Mouse (Mus musculus) ES-Bruce4 (cell line): ENCODE data around the gene Rassf1. TPM values are rescaled to one million over a fixed set of nuclear protein-coding genes. Genes with fewer than 3 reads are reported as not detected.

Source experiments
- H3K27ac ChIP-seq: 2 replicates; pipeline ENCODE4 v1.5.1; 2012; ENCODE audit warnings: low read length, inconsistent platforms; ENCODE audit not compliant: insufficient read depth
- H3K27me3 ChIP-seq: 2 replicates; pipeline ENCODE4 v1.6.1; 2012; ENCODE audit warnings: mild to moderate bottlenecking, low read length, inconsistent platforms; ENCODE audit not compliant: control insufficient read depth, poor library complexity, insufficient read depth, severe bottlenecking
- H3K36me3 ChIP-seq: 2 replicates; pipeline ENCODE4 v1.6.1; 2012; ENCODE audit warnings: inconsistent platforms, mild to moderate bottlenecking, low read length, moderate library complexity; ENCODE audit not compliant: control insufficient read depth, poor library complexity, insufficient read depth, severe bottlenecking
- H3K4me1 ChIP-seq: one replicate; pipeline ENCODE4 v1.8.1; 2011; ENCODE audit warnings: low read length; ENCODE audit not compliant: control insufficient read depth, insufficient read depth
- H3K4me3 ChIP-seq: 2 replicates; pipeline ENCODE4 v1.5.1; 2011; ENCODE audit warnings: low read depth, mild to moderate bottlenecking, low read length
- H3K9ac ChIP-seq: 2 replicates; pipeline ENCODE4 v1.6.1; 2012; ENCODE audit warnings: low read depth, mild to moderate bottlenecking, inconsistent platforms; ENCODE audit not compliant: poor library complexity, severe bottlenecking
- H3K9me3 ChIP-seq: replicated peaks from 2 replicates; pipeline ENCODE4 v1.6.1; 2012; ENCODE audit warnings: mild to moderate bottlenecking, low read length, inconsistent platforms; ENCODE audit not compliant: control insufficient read depth, poor library complexity, insufficient read depth, severe bottlenecking
- CTCF ChIP-seq: IDR thresholded peaks from one replicate; pipeline ENCODE4 v1.8.1; 2011; ENCODE audit warnings: low read depth, low read length
- EP300 ChIP-seq: IDR thresholded peaks from 2 replicates; pipeline ENCODE4 v1.6.1; 2011; ENCODE audit warnings: low read depth, low read length; ENCODE audit not compliant: insufficient read depth
- POLR2A ChIP-seq: IDR thresholded peaks from one replicate; pipeline ENCODE4 v1.8.1; 2011; ENCODE audit warnings: low read length; ENCODE audit not compliant: insufficient read depth
- polyA plus RNA-seq: library from polyadenylated mRNA; stranded (reverse); fragments of >200 nt; gene quantifications from 2 replicates; pipeline ENCODE4 v1.2.4, GENCODE M21; 2011; ENCODE audit warnings: low read depth; ENCODE audit not compliant: missing spikeins, insufficient read depth, insufficient read length

Gene Rassf1
- polyA plus RNA-seq, 1 experiment: 24.8 TPM

DNA sequence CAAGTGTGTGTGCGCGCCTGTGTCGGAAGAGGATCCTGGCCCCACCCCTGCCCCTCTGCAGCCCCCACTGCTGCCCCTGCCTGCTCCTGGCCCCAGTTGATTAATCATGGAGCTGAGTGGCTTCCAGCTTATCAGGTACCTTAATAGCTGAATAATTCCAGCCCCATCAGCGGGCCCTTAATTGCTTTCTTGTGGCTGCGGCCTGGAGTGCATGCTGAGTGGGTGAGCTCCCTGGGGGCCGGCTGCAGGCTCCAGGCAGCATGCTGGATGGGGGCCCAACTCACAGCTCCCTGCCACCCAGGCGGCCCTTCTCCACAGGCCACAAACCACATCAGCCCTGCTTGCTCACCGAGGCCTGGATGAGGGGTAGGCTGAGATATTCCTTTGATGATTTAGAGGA, 39.9 kb upstream of the Rassf1 start:
- Histone ChIP-seq H3K4me1 (no peaks in the 10 kb centered on the region), H3K9ac (no peak overlapping the region), H3K4me3 (no peak overlapping the region), H3K27ac (no peak overlapping the region), H3K36me3 (no peaks in the 10 kb centered on the region), H3K9me3 (no peaks in the 10 kb centered on the region), H3K27me3 (no peaks in the 10 kb centered on the region)
- TF ChIP-seq POLR2A (no peak), EP300 (no peak), CTCF (no peak)

DNA sequence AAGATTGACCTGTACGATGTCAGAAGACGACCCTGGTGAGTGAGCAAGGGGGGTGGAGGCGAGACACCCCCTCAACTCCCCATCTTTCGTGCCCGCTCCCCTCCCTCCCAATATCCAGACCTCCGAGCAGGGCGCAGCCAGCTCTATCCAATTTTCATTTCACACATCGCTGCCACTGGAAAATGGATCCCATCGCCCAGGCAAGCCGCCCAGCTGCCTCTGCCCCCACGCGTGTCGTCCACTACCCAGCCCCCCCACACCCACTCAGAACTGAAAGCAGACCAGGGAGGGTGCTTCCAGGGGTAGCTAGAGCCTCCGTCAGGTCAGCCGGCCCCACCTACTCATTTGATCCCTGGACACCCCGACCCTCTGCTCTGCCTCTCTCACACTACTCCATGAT, 39.0 kb upstream of the Rassf1 start:
- Histone ChIP-seq H3K4me1 (no peaks in the 10 kb centered on the region), H3K27ac (no peak overlapping the region), H3K36me3 (no peaks in the 10 kb centered on the region), H3K27me3 (no peaks in the 10 kb centered on the region), H3K9ac (no peak overlapping the region), H3K9me3 (no peaks in the 10 kb centered on the region), H3K4me3 (no peak overlapping the region)
- TF ChIP-seq POLR2A: no peak
- TF ChIP-seq CTCF: no peak
- TF ChIP-seq EP300: no peak

DNA sequence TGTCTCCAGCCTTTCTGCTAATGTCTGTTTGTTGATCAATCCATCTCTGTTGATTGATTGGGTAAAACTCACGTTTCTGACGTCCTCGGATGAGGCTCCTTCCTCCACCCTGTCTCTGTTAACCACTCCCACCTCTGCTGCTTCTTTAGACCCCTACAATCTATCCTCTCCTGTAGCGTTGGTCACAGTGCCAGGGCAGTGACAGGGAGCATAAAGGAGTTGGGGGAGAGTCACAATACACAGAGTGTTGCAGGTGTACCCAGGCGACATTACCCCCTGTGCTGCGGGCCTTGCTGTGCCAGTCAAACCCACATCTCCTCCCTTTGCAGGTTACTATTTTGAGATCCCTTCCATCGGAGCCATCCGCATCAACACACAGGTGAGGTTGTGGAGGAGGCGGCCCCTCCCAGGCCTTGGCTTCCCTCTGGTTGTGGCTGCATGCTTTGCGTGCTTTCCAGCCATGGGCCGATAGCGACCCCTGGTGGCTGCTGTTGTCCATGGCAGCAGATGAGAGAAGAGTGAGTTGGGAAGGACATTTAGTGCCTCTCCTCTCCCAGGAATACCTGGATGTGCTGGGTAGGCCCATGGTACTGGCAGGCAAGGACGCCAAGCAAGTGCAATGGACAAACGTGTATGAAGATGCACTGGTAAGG, 36.9 kb upstream of the Rassf1 start:
- H3K4me3 ChIP-seq: no peak overlapping the region
- no peaks in the 10 kb centered on the region for H3K36me3 ChIP-seq
- no peak overlapping the region for H3K9ac ChIP-seq
- H3K27me3 ChIP-seq: no peaks in the 10 kb centered on the region
- H3K9me3 ChIP-seq: no peaks in the 10 kb centered on the region
- no peak overlapping the region for H3K27ac ChIP-seq
- no peaks in the 10 kb centered on the region for H3K4me1 ChIP-seq
- TF ChIP-seq CTCF (peak; percentile 100), EP300 (0 out of 2 replicates have a peak, but pooled peaks have one; percentile 52), POLR2A (no peak)

DNA sequence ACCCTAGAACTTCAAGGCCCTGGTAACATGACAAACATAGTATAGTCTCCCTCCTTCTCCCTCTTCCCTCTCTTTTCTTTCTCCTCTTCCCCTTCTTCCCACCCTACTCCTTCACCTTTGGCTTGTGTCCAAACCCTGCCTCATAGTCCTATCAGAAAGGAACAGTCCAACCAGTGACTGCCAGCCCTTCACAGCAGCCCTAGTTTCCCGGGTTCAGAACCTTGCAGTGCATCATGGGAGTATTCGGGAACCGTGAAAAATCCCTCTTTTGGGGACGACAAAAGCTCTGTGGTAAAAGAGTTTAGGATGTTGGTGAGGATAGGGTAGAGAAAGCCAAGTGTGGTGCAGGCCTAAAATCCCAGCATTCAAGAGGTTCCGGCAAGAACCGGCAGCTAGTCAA, 31.0 kb upstream of the Rassf1 start:
- H3K27me3 ChIP-seq: no peaks in the 10 kb centered on the region
- no peak overlapping the region for H3K4me3 ChIP-seq
- H3K9me3 ChIP-seq: no peaks in the 10 kb centered on the region
- H3K27ac ChIP-seq: no peak overlapping the region
- H3K4me1 ChIP-seq: peaks cover 8% of the 10 kb centered on the region
- TF ChIP-seq POLR2A: no peak
- no peak for TF ChIP-seq CTCF
- no peak for TF ChIP-seq EP300
- no peak overlapping the region for H3K9ac ChIP-seq
- H3K36me3 ChIP-seq: no peaks in the 10 kb centered on the region

DNA sequence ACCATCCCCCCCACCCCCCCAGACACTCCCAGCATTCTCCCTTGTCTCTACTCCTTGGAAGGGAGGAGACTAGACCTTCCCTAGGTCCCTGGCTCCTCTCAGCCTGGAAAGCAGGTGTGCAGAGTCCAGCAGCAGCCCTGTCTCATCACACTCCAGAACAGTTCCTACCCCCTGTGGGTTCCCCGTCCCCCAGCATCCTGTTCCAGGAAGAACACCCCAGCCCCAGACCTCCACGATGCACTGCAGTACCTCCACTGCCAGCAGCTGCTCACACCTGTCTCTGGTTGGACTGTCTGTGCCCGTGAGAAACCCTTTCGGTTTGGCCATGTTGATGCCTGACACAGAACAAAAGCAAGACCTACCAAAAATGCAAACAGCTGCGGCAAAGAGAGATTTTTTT, 30.2 kb upstream of the Rassf1 start:
- peaks cover 8% of the 10 kb centered on the region for H3K4me1 ChIP-seq
- H3K4me3 ChIP-seq: no peak overlapping the region
- peak overlapping the region; percentile 49; the same call in 1 of the 2 replicates for H3K9ac ChIP-seq
- no peak overlapping the region for H3K27ac ChIP-seq
- H3K36me3 ChIP-seq: no peaks in the 10 kb centered on the region
- no peaks in the 10 kb centered on the region for H3K27me3 ChIP-seq
- H3K9me3 ChIP-seq: no peaks in the 10 kb centered on the region
- TF ChIP-seq EP300 (no peak), CTCF (no peak), POLR2A (no peak)

DNA sequence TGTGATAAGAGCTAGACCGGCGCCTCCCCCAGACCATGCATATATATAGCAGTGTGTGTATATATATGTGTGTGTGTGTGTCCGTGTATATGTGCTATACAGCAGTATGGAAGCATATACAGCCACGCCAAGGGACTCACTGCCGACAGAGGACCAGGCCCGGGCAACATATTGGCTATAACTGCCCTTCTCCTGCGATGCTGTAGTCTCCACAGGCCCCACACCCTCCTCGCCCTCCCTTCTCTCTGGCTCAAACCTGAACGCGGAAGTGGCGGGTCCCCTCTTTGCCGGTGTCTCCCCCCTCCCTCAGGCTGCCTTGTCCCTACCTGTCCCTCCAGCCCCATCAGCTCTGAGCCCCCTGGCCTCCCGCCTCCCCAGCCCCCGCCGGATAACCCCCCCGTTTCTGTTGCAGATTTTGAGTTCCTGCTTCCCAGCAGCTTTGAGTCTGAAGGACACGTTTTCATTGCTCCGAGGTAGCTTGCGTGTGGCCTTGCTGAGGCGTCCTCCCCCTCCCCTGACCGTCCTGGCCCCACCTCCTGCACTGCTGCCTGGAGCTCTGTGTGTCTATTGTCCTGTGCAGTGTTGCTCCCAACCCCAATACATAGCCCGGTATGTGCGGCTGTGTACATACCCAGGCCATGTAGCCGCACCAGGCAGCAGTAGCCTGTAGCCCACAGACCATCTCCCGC, 29.5 kb upstream of the Rassf1 start:
- H3K27ac ChIP-seq: 0 out of 2 replicates have a peak overlapping the region, but pooled peaks have one; percentile 7
- H3K4me3 ChIP-seq: peak overlapping the region; percentile 29
- no peaks in the 10 kb centered on the region for H3K27me3 ChIP-seq
- H3K4me1 ChIP-seq: peaks cover 8% of the 10 kb centered on the region
- H3K9ac ChIP-seq: peak overlapping the region; percentile 49
- H3K9me3 ChIP-seq: no peaks in the 10 kb centered on the region
- no peaks in the 10 kb centered on the region for H3K36me3 ChIP-seq
- TF ChIP-seq EP300: peak; percentile 63; the same call in 1 of the 2 replicates
- no peak for TF ChIP-seq CTCF
